Mouse (Mus musculus) liver, adult (tissue): ENCODE results near the gene Fgf18.

Source experiments
- GATA4 ChIP-seq: IDR thresholded peaks from 2 replicates; pipeline ENCODE4 v1.6.1; 2014; ENCODE audit warnings: mild to moderate bottlenecking, low read length; ENCODE audit not compliant: insufficient replicate concordance

Fgf18 gene

GRCm38 (mm10) chr11:33157453-33158196, 10.4 kb upstream of the Fgf18 start:
- TF ChIP-seq GATA4: no peak

GRCm38 (mm10) chr11:33156436-33157015, 9.3 kb upstream of the Fgf18 start:
- no peak for TF ChIP-seq GATA4

- TF ChIP-seq GATA4: no peak
Measured at GRCm38 (mm10) chr11:33154459-33154858, 7.3 kb upstream of the Fgf18 start.

GRCm38 (mm10) chr11:33152997-33153396, 5.8 kb upstream of the Fgf18 start:
- no peak for TF ChIP-seq GATA4

GRCm38 (mm10) chr11:33151780-33152145, 4.6 kb upstream of the Fgf18 start:
- no peak for TF ChIP-seq GATA4

GRCm38 (mm10) chr11:33151128-33151779, 4.1 kb upstream of the Fgf18 start:
- no peak for TF ChIP-seq GATA4

- TF ChIP-seq GATA4: no peak
Measured at GRCm38 (mm10) chr11:33150364-33150763, 3.2 kb upstream of the Fgf18 start.

- no peak for TF ChIP-seq GATA4
Measured at GRCm38 (mm10) chr11:33149453-33149852, 2.3 kb upstream of the Fgf18 start.

GRCm38 (mm10) chr11:33149088-33149436, 1.9 kb upstream of the Fgf18 start:
- TF ChIP-seq GATA4: no peak

- TF ChIP-seq GATA4: no peak
Measured at GRCm38 (mm10) chr11:33148338-33149087, 1.3 kb upstream of the Fgf18 start.

GRCm38 (mm10) chr11:33147572-33148337, 555 bp upstream of the Fgf18 start:
- no peak for TF ChIP-seq GATA4

- no peak for TF ChIP-seq GATA4
Measured at GRCm38 (mm10) chr11:33146651-33147131, 509 bp downstream of the Fgf18 start.

- no peak for TF ChIP-seq GATA4
Measured at GRCm38 (mm10) chr11:33146143-33146497, 1.1 kb downstream of the Fgf18 start.

GRCm38 (mm10) chr11:33145201-33146142, 1.7 kb downstream of the Fgf18 start:
- TF ChIP-seq GATA4: no peak
